Mouse (Mus musculus): ENCODE results near the gene C1qb.

GRCm38 (mm10) chr4:136917165-136917524 lies 31.2 kb upstream of the C1qb start:
- TF ChIP-seq CTCF (IDR thresholded peaks at IDR 0.05; ENCODE audit: low read depth) = no peak
- TF ChIP-seq EP300 (IDR thresholded peaks at IDR 0.05; ENCODE audit: low read depth) = no peak

Data from liver, postnatal 0 days (tissue).